Mouse (Mus musculus) intestine, embryonic 16.5 days (tissue): Measurements from ENCODE around the gene Tcf7l1. TPM values are rescaled to one million over a fixed set of nuclear protein-coding genes. Genes with fewer than 3 reads are reported as not detected.
A peak's percentile ranks its signal among the peaks of the same experiment; 100 is the strongest.

Source experiments
- ATAC-seq: fragments of 200-750 bp; cut with Nextera tagmentation; 2 replicates; pipeline ENCODE4 v1.8.0; 2017; ENCODE audit warnings: moderate TSS enrichment, moderate library complexity
- H3K27ac ChIP-seq: fragments of 300-500 bp; sonication (generic); 2 replicates; pipeline ENCODE4 v1.5.1; 2014; ENCODE audit warnings: mild to moderate bottlenecking, low read length
- H3K27me3 ChIP-seq: fragments of 300-500 bp; sonication (generic); replicated peaks from 2 replicates; pipeline ENCODE4 v1.6.1; 2014; ENCODE audit warnings: low read length, control low read depth, mixed read lengths; ENCODE audit not compliant: control insufficient read depth, insufficient read depth
- H3K36me3 ChIP-seq: fragments of 300-500 bp; sonication (generic); 2 replicates; pipeline ENCODE4 v1.6.1; 2014; ENCODE audit warnings: low read length, control low read depth; ENCODE audit not compliant: control insufficient read depth, insufficient read depth
- H3K4me1 ChIP-seq: fragments of 300-500 bp; sonication (generic); 2 replicates; pipeline ENCODE4 v1.6.1; 2014; ENCODE audit warnings: low read length, control low read depth, mixed read lengths; ENCODE audit not compliant: control insufficient read depth, insufficient read depth
- H3K4me2 ChIP-seq: fragments of 300-500 bp; sonication (generic); 2 replicates; pipeline ENCODE4 v1.6.1; 2014; ENCODE audit warnings: low read depth, low read length, control low read depth
- H3K4me3 ChIP-seq: fragments of 300-500 bp; sonication (generic); 2 replicates; pipeline ENCODE4 v1.5.1; 2014; ENCODE audit warnings: mild to moderate bottlenecking, low read length
- H3K9ac ChIP-seq: fragments of 300-500 bp; sonication (generic); 2 replicates; pipeline ENCODE4 v1.6.1; 2014; ENCODE audit warnings: low read depth, low read length
- H3K9me3 ChIP-seq: fragments of 300-500 bp; sonication (generic); 2 replicates; pipeline ENCODE4 v1.6.1; 2016; ENCODE audit warnings: low read length, control low read depth; ENCODE audit not compliant: control insufficient read depth
- WGBS: fragments of 180-500 bp; shearing (Covaris S2); extraction: QIAGEN DNeasy Blood & Tissue Kit; methylation state at CpG from one replicate; pipeline ENCODE4 v1.1.7; 2014; 5-methylcytosine and 5-hydroxymethylcytosine counted together
- polyA plus RNA-seq: library from polyadenylated mRNA; unstranded; fragments of >200 nt; fragmentation: Nextera tagmentation; extraction: Ambion mirVana; gene quantifications from 2 replicates; pipeline ENCODE4 v1.2.1, GENCODE M21; 2015

Tcf7l1 gene
- polyA plus RNA-seq, 1 experiment from 2014 or later: 8.5 TPM

DNA sequence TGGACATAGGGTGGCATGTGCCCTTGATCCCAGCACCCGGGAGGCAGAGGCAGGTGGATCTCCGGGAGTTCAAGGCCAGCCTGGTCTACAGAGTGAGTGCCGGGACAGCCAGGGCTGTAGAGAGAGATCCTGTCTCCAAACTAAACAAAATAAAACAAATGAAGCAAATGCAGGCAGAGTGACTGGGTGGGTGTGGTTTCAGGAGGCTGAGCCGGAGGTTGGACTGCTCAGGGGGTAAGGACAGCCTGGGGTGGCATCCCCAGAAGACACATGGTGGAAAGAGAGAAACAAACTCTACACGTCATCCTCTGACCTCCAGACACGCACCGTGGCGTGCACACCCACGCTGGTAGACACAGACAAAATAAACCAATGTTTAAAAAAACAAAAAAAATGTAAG lies 24.4 kb upstream of the Tcf7l1 start:
- 68% methylated on average over 9 of the region's 9 CpGs for WGBS
- no peak overlapping the region for H3K9ac ChIP-seq
- no peaks in the 10 kb centered on the region for H3K27me3 ChIP-seq
- H3K27ac ChIP-seq: no peak overlapping the region
- H3K4me2 ChIP-seq: no peak overlapping the region
- H3K36me3 ChIP-seq: no peaks in the 10 kb centered on the region
- no peak overlapping the region for H3K4me3 ChIP-seq
- H3K4me1 ChIP-seq: no peaks in the 10 kb centered on the region
- no peaks in the 10 kb centered on the region for H3K9me3 ChIP-seq
- no peak for ATAC-seq

GRCm38 (mm10) chr6:72810248-72810647 lies 21.2 kb upstream of the Tcf7l1 start:
- no peak overlapping the region for H3K4me2 ChIP-seq
- H3K27ac ChIP-seq: no peak overlapping the region
- H3K36me3 ChIP-seq: no peaks in the 10 kb centered on the region
- 72% methylated on average over 7 of the region's 7 CpGs for WGBS
- H3K27me3 ChIP-seq: no peaks in the 10 kb centered on the region
- H3K4me3 ChIP-seq: no peak overlapping the region
- H3K9ac ChIP-seq: no peak overlapping the region
- no peaks in the 10 kb centered on the region for H3K4me1 ChIP-seq
- H3K9me3 ChIP-seq: no peaks in the 10 kb centered on the region
- no peak for ATAC-seq

DNA sequence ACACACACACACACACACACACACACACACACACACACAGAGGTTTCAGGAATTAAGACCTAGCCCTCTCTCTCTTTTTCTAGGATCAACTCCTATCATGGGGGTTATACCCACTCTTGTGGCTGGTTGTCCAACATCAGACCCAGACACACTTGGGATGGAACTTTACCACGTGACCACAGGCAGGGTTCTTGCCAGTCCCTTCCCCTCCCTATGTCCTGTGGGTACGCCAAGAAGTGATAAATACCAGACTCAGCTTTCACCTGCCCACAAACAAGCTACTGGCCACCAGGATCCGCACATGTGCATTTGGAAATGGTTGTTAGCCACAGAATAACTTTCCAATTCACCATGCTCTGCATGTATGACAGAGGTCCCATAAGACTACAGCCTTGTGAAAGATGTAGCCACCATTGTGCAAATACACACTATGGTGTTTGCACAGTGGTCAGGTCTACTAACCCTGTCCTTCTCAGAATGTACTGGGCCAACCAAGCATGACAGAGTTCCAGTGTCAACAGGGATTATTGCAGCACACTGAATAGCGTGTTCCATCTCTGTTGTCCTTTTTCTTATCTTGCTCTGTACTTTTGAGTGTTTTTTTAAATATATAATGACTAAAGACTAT lies 20.6 kb upstream of the Tcf7l1 start:
- no peak for ATAC-seq
- H3K27ac ChIP-seq: no peak overlapping the region
- H3K27me3 ChIP-seq: no peaks in the 10 kb centered on the region
- no peak overlapping the region for H3K9ac ChIP-seq
- H3K36me3 ChIP-seq: no peaks in the 10 kb centered on the region
- H3K9me3 ChIP-seq: no peaks in the 10 kb centered on the region
- H3K4me2 ChIP-seq: no peak overlapping the region
- no peak overlapping the region for H3K4me3 ChIP-seq
- WGBS: 64% methylated on average over 4 of the region's 4 CpGs
- H3K4me1 ChIP-seq: no peaks in the 10 kb centered on the region

GRCm38 (mm10) chr6:72808342-72808741 lies 19.3 kb upstream of the Tcf7l1 start:
- ATAC-seq: peak; percentile 67
- H3K27me3 ChIP-seq: no peaks in the 10 kb centered on the region
- no peak overlapping the region for H3K4me3 ChIP-seq
- no peaks in the 10 kb centered on the region for H3K9me3 ChIP-seq
- H3K27ac ChIP-seq: no peak overlapping the region
- H3K4me1 ChIP-seq: no peaks in the 10 kb centered on the region
- H3K9ac ChIP-seq: no peak overlapping the region
- WGBS: 48% methylated on average over 3 of the region's 3 CpGs
- no peak overlapping the region for H3K4me2 ChIP-seq
- no peaks in the 10 kb centered on the region for H3K36me3 ChIP-seq

DNA sequence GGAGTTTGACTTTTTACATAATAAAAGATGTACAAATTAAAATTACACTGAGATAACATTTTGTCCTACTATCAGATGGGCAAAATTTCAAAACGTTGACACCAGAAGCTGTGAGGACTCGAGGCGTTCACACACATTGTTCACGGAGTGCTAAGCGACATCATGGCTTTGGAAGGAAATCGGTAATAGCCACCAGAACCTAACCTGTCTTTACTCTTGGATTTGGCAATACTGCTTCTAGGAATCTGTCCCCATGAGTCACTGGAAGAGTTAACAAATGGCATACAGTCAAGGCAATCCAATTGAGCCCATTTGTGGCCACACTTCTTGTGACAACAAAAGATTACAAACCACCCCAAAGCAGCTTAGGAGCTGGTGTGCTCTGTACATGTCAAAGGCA lies 14.6 kb upstream of the Tcf7l1 start:
- Histone ChIP-seq H3K9ac (no peak overlapping the region), H3K27me3 (no peaks in the 10 kb centered on the region), H3K9me3 (no peaks in the 10 kb centered on the region), H3K27ac (no peak overlapping the region), H3K4me2 (no peak overlapping the region), H3K4me3 (no peak overlapping the region), H3K36me3 (no peaks in the 10 kb centered on the region), H3K4me1 (no peaks in the 10 kb centered on the region)
- ATAC-seq: no peak
- 84% methylated on average over 6 of the region's 6 CpGs for WGBS

DNA sequence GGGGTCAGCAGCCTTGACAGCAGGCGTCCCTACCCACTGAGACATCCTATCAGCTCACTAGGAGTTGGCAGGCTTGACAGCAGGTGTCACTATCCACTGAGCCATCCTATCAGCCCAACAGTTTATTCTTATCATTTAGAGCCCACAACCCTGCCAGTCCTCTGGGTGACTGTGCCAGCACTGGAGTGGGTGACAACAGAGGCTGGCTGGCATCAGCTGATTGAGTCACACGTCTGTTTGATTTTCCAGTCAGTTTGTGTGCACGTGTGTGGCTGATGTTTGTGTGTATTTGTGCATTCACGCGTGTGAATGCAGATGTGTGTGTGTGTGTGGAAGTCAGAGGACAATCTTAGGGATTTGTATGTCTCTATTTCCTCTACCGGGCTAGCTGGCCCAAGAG lies 13.1 kb upstream of the Tcf7l1 start:
- H3K27me3 ChIP-seq: no peaks in the 10 kb centered on the region
- no peaks in the 10 kb centered on the region for H3K9me3 ChIP-seq
- WGBS: 87% methylated on average over 6 of the region's 6 CpGs
- H3K4me1 ChIP-seq: no peaks in the 10 kb centered on the region
- no peak for ATAC-seq
- H3K9ac ChIP-seq: no peak overlapping the region
- no peak overlapping the region for H3K4me3 ChIP-seq
- H3K4me2 ChIP-seq: no peak overlapping the region
- no peak overlapping the region for H3K27ac ChIP-seq
- no peaks in the 10 kb centered on the region for H3K36me3 ChIP-seq

DNA sequence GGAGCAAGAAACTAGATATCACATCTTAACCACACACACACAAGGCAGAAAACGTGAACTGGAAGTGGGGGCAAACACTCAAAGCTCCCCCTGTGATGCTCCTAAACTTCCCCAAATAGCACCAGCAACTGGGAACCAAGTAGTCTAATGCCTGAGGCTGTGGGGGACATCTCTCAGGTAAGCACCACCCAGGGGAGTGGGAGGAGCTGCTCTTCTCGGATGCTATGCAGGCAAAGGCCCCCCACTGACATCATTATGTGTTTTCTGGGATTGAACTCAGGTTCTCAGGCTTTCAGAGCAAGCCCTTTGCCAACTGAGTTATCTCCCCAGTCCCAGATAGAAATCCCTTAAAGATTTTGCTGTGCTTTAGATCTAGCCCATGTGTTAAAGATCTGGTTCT lies 11.6 kb upstream of the Tcf7l1 start:
- H3K27ac ChIP-seq: no peak overlapping the region
- WGBS: 49% methylated on average over 2 of the region's 2 CpGs
- no peak overlapping the region for H3K4me3 ChIP-seq
- ATAC-seq: no peak
- no peak overlapping the region for H3K9ac ChIP-seq
- no peaks in the 10 kb centered on the region for H3K36me3 ChIP-seq
- no peaks in the 10 kb centered on the region for H3K9me3 ChIP-seq
- H3K4me2 ChIP-seq: no peak overlapping the region
- H3K4me1 ChIP-seq: no peaks in the 10 kb centered on the region
- no peaks in the 10 kb centered on the region for H3K27me3 ChIP-seq

GRCm38 (mm10) chr6:72797763-72798162 lies 8.7 kb upstream of the Tcf7l1 start:
- Histone ChIP-seq H3K4me1 (no peaks in the 10 kb centered on the region), H3K9ac (no peak overlapping the region), H3K9me3 (no peaks in the 10 kb centered on the region), H3K4me3 (no peak overlapping the region), H3K36me3 (no peaks in the 10 kb centered on the region), H3K27me3 (no peaks in the 10 kb centered on the region), H3K27ac (no peak overlapping the region), H3K4me2 (no peak overlapping the region)
- no peak for ATAC-seq

GRCm38 (mm10) chr6:72795444-72795843 lies 6.4 kb upstream of the Tcf7l1 start:
- no peak overlapping the region for H3K27ac ChIP-seq
- H3K9me3 ChIP-seq: no peaks in the 10 kb centered on the region
- H3K36me3 ChIP-seq: no peaks in the 10 kb centered on the region
- 52% methylated on average over 16 of the region's 16 CpGs for WGBS
- no peak overlapping the region for H3K9ac ChIP-seq
- no peak overlapping the region for H3K4me2 ChIP-seq
- no peak overlapping the region for H3K4me3 ChIP-seq
- no peak for ATAC-seq
- no peaks in the 10 kb centered on the region for H3K27me3 ChIP-seq
- no peaks in the 10 kb centered on the region for H3K4me1 ChIP-seq

DNA sequence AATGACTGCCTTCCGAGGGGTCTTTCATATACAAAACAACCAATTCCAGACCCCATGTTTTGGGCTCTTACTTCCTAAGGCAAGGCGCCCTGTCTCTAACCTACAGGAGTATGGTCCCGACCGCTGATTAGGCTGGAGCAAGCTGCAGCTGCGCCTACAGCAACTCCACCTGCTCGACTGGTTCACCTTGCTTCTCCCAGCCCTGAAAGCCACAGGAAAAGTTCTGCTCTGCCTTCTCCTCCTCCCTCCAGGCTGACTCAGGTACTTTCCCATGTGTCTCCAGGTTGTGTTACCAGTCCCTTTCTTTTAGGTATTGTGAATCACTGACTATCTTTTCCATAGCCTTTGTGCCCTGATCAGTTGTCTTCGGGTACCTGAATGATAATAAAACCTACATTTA lies 5.8 kb upstream of the Tcf7l1 start:
- H3K4me2 ChIP-seq: no peak overlapping the region
- H3K4me1 ChIP-seq: peaks cover 2% of the 10 kb centered on the region; the same call in 1 of the 2 replicates
- WGBS: 45% methylated on average over 7 of the region's 7 CpGs
- ATAC-seq: peak; percentile 66; the same call in 1 of the 2 replicates
- H3K9ac ChIP-seq: no peak overlapping the region
- H3K9me3 ChIP-seq: no peaks in the 10 kb centered on the region
- H3K4me3 ChIP-seq: no peak overlapping the region
- H3K27ac ChIP-seq: no peak overlapping the region
- H3K27me3 ChIP-seq: no peaks in the 10 kb centered on the region
- H3K36me3 ChIP-seq: no peaks in the 10 kb centered on the region
